Mouse (Mus musculus) spleen, postnatal 10 days (tissue): Measurements from ENCODE around the gene Lrrc66.
"Not testable (repeated sequence)": the region's sequence is repeated elsewhere in the genome, so short reads cannot be mapped to it uniquely, and the experiment has no call there.

Experiments used
- DNase-seq, 2 experiments: peaks; one replicate each; pipeline ENCODE4 v3.0.0; 2021 to 2022; ENCODE audit warnings: low spot score in 2 of 2

Gene Lrrc66

GRCm38 (mm10) chr5:73613296-73613695, 19.0 kb downstream of the Lrrc66 start:
- DNase-seq, result no peak

- no peak for DNase-seq
Measured at GRCm38 (mm10) chr5:73611071-73611470, 21.3 kb downstream of the Lrrc66 start.

- DNase-seq, result no peak
Measured at GRCm38 (mm10) chr5:73604964-73605363, 27.4 kb downstream of the Lrrc66 start.

- no peak for DNase-seq
Measured at GRCm38 (mm10) chr5:73604542-73604941, 27.8 kb downstream of the Lrrc66 start.

- DNase-seq, result no peak
Measured at GRCm38 (mm10) chr5:73602865-73603264, 29.5 kb downstream of the Lrrc66 start.

- DNase-seq, result no peak
Measured at GRCm38 (mm10) chr5:73601361-73601763, 31.0 kb downstream of the Lrrc66 start.

GRCm38 (mm10) chr5:73599991-73600390, 32.3 kb downstream of the Lrrc66 start:
- no peak for DNase-seq

- no peak for DNase-seq
Measured at GRCm38 (mm10) chr5:73598943-73599695, 33.2 kb downstream of the Lrrc66 start.

- DNase-seq, result no peak
Measured at GRCm38 (mm10) chr5:73587119-73587518, 45.2 kb downstream of the Lrrc66 start.

- DNase-seq, result no peak
Measured at GRCm38 (mm10) chr5:73586597-73586996, 45.7 kb downstream of the Lrrc66 start.

GRCm38 (mm10) chr5:73585212-73586115, 46.9 kb downstream of the Lrrc66 start:
- DNase-seq, result no peak

- not testable (repeated sequence) for DNase-seq
Measured at GRCm38 (mm10) chr5:73584011-73584410, 48.3 kb downstream of the Lrrc66 start.

GRCm38 (mm10) chr5:73578131-73578530, 54.2 kb downstream of the Lrrc66 start:
- DNase-seq, result no peak

- DNase-seq, result no peak
Measured at GRCm38 (mm10) chr5:73576708-73577107, 55.6 kb downstream of the Lrrc66 start.

GRCm38 (mm10) chr5:73574616-73575015, 57.7 kb downstream of the Lrrc66 start:
- no peak for DNase-seq

GRCm38 (mm10) chr5:73573789-73574188, 58.5 kb downstream of the Lrrc66 start:
- DNase-seq, result no peak

- no peak for DNase-seq
Measured at GRCm38 (mm10) chr5:73572846-73573245, 59.5 kb downstream of the Lrrc66 start.

- DNase-seq, result no peak
Measured at GRCm38 (mm10) chr5:73571395-73572156, 60.8 kb downstream of the Lrrc66 start.

GRCm38 (mm10) chr5:73569181-73569580, 63.1 kb downstream of the Lrrc66 start:
- DNase-seq, result peak in 1 of 2 experiments; percentile 22

GRCm38 (mm10) chr5:73566892-73567291, 65.4 kb downstream of the Lrrc66 start:
- DNase-seq, result no peak

GRCm38 (mm10) chr5:73566119-73566518, 66.2 kb downstream of the Lrrc66 start:
- no peak for DNase-seq

- no peak for DNase-seq
Measured at GRCm38 (mm10) chr5:73564038-73564437, 68.3 kb downstream of the Lrrc66 start.
